Mouse (Mus musculus): ENCODE measurements around the gene Gjb3.

- TF ChIP-seq CTCF (conservative IDR thresholded peaks at IDR 0.05 in 1 of 2, IDR thresholded peaks at IDR 0.05 in 1 of 2; ENCODE audit: low read depth in 2 of 2, low read length in 2 of 2) (no peak), CHD2 (IDR thresholded peaks at IDR 0.05; ENCODE audit: low read length) (no peak), POLR2AphosphoS2 (IDR thresholded peaks at IDR 0.05; ENCODE audit: low read depth, low read length) (no peak), MAZ (IDR thresholded peaks at IDR 0.05; ENCODE audit: low read depth, low read length) (no peak), EP300 (IDR thresholded peaks at IDR 0.05; ENCODE audit: low read length) (no peak)
Measured at GRCm38 (mm10) chr4:127375541-127376177, 45.0 kb upstream of the Gjb3 start.

Data from CH12.LX (cell line).